Mouse (Mus musculus) lung, embryonic 15.5 days (tissue): Measurements from ENCODE around the gene Gm11555. TPM values are rescaled to one million over a fixed set of nuclear protein-coding genes. Genes with fewer than 3 reads are reported as not detected.
"Not testable (repeated sequence)": the region's sequence is repeated elsewhere in the genome, so short reads cannot be mapped to it uniquely, and the experiment has no call there.

Experiments
- ATAC-seq: fragments of 200-750 bp; cut with Nextera tagmentation; 2 replicates; pipeline ENCODE4 v1.8.0; 2017; ENCODE audit warnings: moderate number of reproducible peaks, borderline replicate concordance; ENCODE audit not compliant: low FRiP score, low TSS enrichment; ENCODE audit errors: extremely low read depth
- H3K27ac ChIP-seq: fragments of 300-500 bp; sonication (generic); 2 replicates; pipeline ENCODE4 v1.5.1; 2015; ENCODE audit warnings: moderate library complexity, mild to moderate bottlenecking, inconsistent platforms
- H3K27me3 ChIP-seq: fragments of 300-500 bp; sonication (generic); 2 replicates; pipeline ENCODE4 v1.6.1; 2015; ENCODE audit warnings: inconsistent platforms
- H3K36me3 ChIP-seq: fragments of 300-500 bp; sonication (generic); 2 replicates; pipeline ENCODE4 v1.6.1; 2015; ENCODE audit warnings: inconsistent platforms
- H3K4me1 ChIP-seq: fragments of 300-500 bp; sonication (generic); 2 replicates; pipeline ENCODE4 v1.6.1; 2015; ENCODE audit warnings: inconsistent platforms
- H3K4me2 ChIP-seq: fragments of 300-500 bp; sonication (generic); 2 replicates; pipeline ENCODE4 v1.6.1; 2015; ENCODE audit warnings: inconsistent platforms, mild to moderate bottlenecking, moderate library complexity
- H3K4me3 ChIP-seq: fragments of 300-500 bp; sonication (generic); 2 replicates; pipeline ENCODE4 v1.5.1; 2015; ENCODE audit warnings: mild to moderate bottlenecking, inconsistent platforms
- H3K9ac ChIP-seq: fragments of 300-500 bp; sonication (generic); 2 replicates; pipeline ENCODE4 v1.6.1; 2015; ENCODE audit warnings: inconsistent platforms
- H3K9me3 ChIP-seq: fragments of 300-500 bp; sonication (generic); 2 replicates; pipeline ENCODE4 v1.6.1; 2016; ENCODE audit warnings: inconsistent platforms
- whole genome bisulfite sequencing: fragments of 180-500 bp; shearing (Covaris S2); methylation state at CpG from one replicate; pipeline ENCODE4 v1.1.7; 2015; 5-methylcytosine and 5-hydroxymethylcytosine counted together
- polyA plus RNA-seq: library from polyadenylated mRNA; unstranded; fragments of >200 nt; fragmentation: Nextera tagmentation; extraction: Ambion mirVana; gene quantifications from 2 replicates; pipeline ENCODE4 v1.2.1, GENCODE M21; 2015

Gm11555 gene
- polyA plus RNA-seq, 1 experiment from 2014 or later = not detected

DNA sequence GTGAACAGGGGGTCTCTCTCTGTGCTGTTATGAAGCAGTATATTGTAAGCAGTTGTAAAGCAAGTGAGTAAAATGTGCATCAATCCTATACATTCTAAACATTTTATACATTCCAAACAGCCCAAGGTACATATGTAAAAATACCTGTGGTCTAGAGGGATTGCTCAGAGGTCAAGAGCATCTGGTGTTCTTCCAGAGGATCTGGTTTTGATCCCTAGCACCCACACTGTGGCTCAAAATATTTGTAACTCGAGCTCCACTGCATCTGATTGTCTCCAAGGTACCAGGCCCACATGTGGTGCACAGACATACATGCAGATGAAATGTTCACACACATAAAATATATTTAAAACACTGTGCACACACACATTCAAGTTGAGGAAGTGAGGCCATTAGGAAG is 9.1 kb downstream of the Gm11555 start:
- Histone ChIP-seq H3K4me2 (no peak overlapping the region), H3K36me3 (no peaks in the 10 kb centered on the region), H3K9ac (no peak overlapping the region), H3K4me1 (no peaks in the 10 kb centered on the region), H3K27ac (no peak overlapping the region), H3K9me3 (no peaks in the 10 kb centered on the region), H3K27me3 (no peaks in the 10 kb centered on the region), H3K4me3 (no peak overlapping the region)
- ATAC-seq = no peak
- WGBS = 7% methylated on average over 1 of the region's 1 CpGs

DNA sequence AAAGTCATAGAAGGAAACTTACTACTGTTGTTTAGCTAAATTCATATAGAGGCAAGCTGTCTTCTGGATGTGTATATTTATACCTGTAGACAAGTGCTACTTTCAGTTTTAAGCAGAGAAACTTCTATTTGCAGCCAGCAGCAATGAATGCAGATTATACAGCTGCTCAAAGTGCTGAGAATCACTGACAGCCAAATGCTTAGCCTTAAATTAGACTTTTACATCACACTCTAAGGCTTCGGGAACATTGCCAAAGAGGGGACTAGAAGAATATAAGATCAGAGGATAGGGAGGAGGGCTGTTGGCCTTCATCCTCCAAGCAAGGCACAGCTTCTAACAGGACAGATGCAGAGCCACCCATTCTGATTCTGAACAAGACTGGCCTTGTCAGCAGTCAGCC is 12.9 kb downstream of the Gm11555 start:
- H3K4me3 ChIP-seq = no peak overlapping the region
- H3K27me3 ChIP-seq = no peaks in the 10 kb centered on the region
- no peaks in the 10 kb centered on the region for H3K4me1 ChIP-seq
- WGBS = 63% methylated on average over 1 of the region's 1 CpGs
- no peaks in the 10 kb centered on the region for H3K36me3 ChIP-seq
- H3K4me2 ChIP-seq = no peak overlapping the region
- H3K9ac ChIP-seq = no peak overlapping the region
- H3K27ac ChIP-seq = no peak overlapping the region
- no peak for ATAC-seq
- H3K9me3 ChIP-seq = no peaks in the 10 kb centered on the region

DNA sequence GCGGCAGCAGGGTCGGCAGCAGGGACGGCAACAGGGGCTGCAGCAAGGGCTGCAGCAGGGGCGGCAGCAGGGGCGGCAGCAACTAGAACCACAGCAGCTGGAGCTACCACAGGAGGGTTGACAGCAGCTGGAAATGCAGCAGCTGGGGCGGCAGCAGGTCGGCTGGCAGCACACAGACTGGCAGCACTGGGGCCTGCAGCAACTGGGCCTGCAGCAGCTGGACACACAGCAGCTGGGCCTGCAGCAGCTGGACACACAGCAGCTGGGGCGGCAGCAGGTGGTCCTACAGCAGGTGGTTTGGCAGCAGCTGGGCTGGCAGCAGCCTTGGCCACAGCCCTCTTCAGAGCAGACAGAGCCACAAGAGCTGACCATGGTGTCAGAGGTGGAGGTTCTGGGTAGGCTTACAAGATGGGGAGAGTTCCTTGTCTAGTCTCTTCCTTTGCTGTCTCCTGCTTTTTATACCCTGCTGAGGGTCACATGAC is 15.3 kb downstream of the Gm11555 start, which contains the start of gene Krtap4-2:
Krtap4-2 (minus strand) TSS at position 432 of the 482 bp plus-strand sequence.
- Histone ChIP-seq H3K36me3 (no peaks in the 10 kb centered on the region), H3K27ac (no peak within 1 kb of the TSS), H3K27me3 (no peaks in the 10 kb centered on the region), H3K4me3 (no peak within 1 kb of the TSS), H3K9me3 (no peaks in the 10 kb centered on the region), H3K4me2 (no peak within 1 kb of the TSS), H3K9ac (no peak within 1 kb of the TSS), H3K4me1 (no peaks in the 10 kb centered on the region)
- ATAC-seq = no peak
- WGBS = 33% methylated on average over 8 of the region's 8 CpGs

DNA sequence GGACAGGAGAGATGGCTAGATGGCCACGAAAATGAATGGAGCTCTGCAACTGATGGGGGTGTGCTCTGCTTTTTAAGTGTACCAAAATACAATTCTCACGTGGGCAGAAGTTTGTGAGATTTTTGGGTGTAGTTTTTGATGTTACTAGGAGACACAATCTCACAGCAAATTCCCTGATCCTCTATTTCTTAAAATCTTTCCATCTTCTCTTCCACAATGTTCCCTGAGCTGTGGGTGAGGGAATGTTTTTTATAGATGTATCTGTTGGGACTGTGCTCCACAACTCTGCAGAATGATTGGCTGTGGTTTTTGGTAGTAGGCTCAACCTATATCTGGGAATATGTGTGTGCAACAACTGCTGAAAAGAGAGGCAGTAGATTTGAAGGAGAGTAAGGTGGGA is 16.7 kb downstream of the Gm11555 start:
- Histone ChIP-seq H3K27ac (no peak overlapping the region), H3K4me2 (no peak overlapping the region), H3K36me3 (no peaks in the 10 kb centered on the region), H3K4me3 (no peak overlapping the region), H3K4me1 (no peaks in the 10 kb centered on the region), H3K9ac (no peak overlapping the region), H3K9me3 (no peaks in the 10 kb centered on the region), H3K27me3 (no peaks in the 10 kb centered on the region)
- 57% methylated on average over 2 of the region's 2 CpGs for WGBS
- no peak for ATAC-seq

DNA sequence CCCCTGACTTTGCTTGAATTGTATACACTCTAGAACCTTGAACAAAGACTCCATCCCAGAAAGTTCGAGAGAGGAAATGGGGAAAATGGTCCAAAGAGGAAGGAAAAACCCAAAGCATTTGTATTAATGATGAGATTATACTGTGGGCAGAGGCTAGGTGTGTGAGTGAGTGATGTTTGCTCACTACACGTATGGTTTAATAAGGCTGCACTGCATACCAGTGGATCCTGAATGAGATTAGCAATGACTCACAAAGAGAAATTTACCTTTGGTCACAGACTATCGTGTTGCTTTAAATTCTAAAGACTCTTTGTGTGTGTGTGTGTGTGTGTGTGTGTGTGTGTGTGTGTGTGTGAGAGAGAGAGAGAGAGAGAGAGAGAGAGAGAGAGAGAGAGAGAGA is 19.1 kb downstream of the Gm11555 start:
- no peak for ATAC-seq
- 37% methylated on average over 3 of the region's 3 CpGs for WGBS
- no peaks in the 10 kb centered on the region for H3K36me3 ChIP-seq
- H3K4me1 ChIP-seq = no peaks in the 10 kb centered on the region
- H3K4me2 ChIP-seq = no peak overlapping the region
- no peaks in the 10 kb centered on the region for H3K9me3 ChIP-seq
- no peak overlapping the region for H3K4me3 ChIP-seq
- no peak overlapping the region for H3K9ac ChIP-seq
- no peaks in the 10 kb centered on the region for H3K27me3 ChIP-seq
- no peak overlapping the region for H3K27ac ChIP-seq

DNA sequence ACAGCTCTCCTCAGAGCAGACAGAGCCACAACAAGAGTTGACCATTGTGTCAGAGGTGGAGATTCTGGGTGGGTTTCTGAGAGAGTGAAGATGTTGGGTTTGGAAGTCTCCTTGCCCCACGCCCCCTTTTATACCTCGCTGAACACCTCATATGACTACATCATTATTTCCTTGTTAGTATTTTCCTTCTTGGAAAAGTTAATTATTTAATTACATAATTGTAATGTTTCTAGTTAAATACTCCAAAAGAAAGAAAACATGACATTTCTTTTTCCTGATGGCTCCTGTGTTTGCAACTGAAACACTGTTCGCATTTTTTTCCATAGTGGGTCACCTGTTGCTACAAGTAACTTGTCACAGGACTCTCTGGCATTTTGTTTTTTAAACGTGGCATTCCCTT is 21.9 kb downstream of the Gm11555 start, which contains the start of gene Krtap4-1:
Krtap4-1 (minus strand) TSS at position 101 of the 400 bp plus-strand sequence.
- 78% methylated on average over 4 of the region's 4 CpGs for WGBS
- Histone ChIP-seq H3K36me3 (no peaks in the 10 kb centered on the region), H3K4me1 (no peaks in the 10 kb centered on the region), H3K9ac (no peak within 1 kb of the TSS), H3K27ac (no peak within 1 kb of the TSS), H3K27me3 (no peaks in the 10 kb centered on the region), H3K9me3 (no peaks in the 10 kb centered on the region), H3K4me2 (no peak within 1 kb of the TSS), H3K4me3 (no peak within 1 kb of the TSS)
- no peak for ATAC-seq

DNA sequence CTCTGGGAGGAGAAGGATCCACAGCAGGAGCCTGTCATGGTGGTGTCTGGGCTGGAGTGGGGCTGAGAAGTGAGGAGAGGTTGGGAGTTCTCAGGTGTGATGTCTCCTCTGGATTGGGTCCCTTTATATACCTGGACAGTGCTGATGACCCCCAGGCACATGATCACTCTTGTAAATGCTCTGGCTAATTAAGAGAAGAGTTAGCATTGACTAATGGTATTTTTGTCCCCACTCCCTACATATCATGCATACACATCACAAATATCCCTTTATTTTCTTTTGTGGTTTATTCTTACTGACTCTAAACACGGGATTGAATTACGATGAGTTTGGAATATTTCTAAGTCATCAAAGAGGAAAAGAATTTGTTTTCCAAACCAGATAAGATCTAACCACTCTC is 29.7 kb downstream of the Gm11555 start, which contains the start of gene Gm11562:
Gm11562 (minus strand) TSS at position 101 of the 400 bp plus-strand sequence.
- no peak for ATAC-seq

DNA sequence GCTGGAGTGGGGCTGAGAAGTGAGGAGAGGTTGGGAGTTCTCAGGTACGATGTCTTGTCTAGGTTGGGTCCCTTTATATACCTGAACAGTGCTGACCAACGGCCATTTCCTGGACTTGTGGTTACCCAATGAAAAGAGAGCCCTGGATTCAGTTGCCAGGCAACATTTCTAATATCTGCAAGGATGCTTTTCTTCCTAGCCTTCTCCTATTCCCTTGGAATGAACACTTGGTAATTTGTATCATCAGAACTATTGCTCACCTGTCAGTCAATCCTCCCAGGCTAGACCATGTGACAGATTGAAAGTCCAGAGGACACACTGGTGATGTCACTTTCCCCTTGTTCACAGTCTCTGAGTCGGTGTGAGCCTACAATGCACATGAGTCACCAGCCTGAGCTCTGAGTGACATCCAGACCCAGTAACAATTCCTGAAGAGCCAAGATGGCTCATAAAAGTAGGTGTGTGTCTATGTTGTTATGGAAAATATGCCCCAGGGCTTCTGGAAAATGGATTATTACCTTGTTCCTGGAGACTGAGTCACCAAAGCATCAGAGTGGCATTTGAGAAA is 35.2 kb downstream of the Gm11555 start, which contains the start of gene Krtap2-4:
Krtap2-4 (minus strand) TSS at position 51 of the 568 bp plus-strand sequence.
- H3K4me1 ChIP-seq = no peaks in the 10 kb centered on the region
- ATAC-seq = no peak
- H3K36me3 ChIP-seq = no peaks in the 10 kb centered on the region
- 59% methylated on average over 3 of the region's 3 CpGs for WGBS
- no peak within 1 kb of the TSS for H3K4me2 ChIP-seq
- no peaks in the 10 kb centered on the region for H3K27me3 ChIP-seq
- H3K27ac ChIP-seq = no peak within 1 kb of the TSS
- no peak within 1 kb of the TSS for H3K4me3 ChIP-seq
- no peaks in the 10 kb centered on the region for H3K9me3 ChIP-seq
- H3K9ac ChIP-seq = no peak within 1 kb of the TSS

More for the DNA sequence above, 29.7 kb downstream of the Gm11555 start, which contains the start of gene Gm11562:
- Histone ChIP-seq H3K27me3 (no peaks in the 10 kb centered on the region), H3K36me3 (no peaks in the 10 kb centered on the region), H3K9me3 (no peaks in the 10 kb centered on the region), H3K27ac (no peak within 1 kb of the TSS), H3K4me1 (no peaks in the 10 kb centered on the region), H3K9ac (no peak within 1 kb of the TSS), H3K4me2 (no peak within 1 kb of the TSS), H3K4me3 (no peak within 1 kb of the TSS)
- 57% methylated on average over 2 of the region's 2 CpGs for WGBS

DNA sequence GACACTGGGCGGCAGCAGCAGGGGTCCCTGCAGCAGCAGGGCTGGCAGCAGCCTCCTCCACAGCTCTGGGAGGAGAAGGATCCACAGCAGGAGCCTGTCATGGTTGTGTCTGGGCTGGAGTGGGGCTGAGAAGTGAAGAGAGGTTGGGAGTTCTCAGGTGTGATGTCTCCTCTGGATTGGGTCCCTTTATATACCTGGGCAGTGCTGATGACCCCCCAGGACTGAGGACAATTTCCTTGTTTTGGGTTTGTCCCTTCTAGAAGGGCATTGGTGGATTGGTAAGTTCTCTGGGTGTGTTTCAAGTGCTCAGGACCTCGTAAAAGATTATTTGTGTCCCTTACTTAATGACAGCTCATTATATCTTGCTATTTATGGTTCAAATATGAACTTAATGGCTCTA is 39.9 kb downstream of the Gm11555 start, which contains the start of gene Gm11937:
Gm11937 (minus strand) TSS at position 101 of the 400 bp plus-strand sequence.
- 57% methylated on average over 1 of the region's 2 CpGs for WGBS
- not testable (repeated sequence) for ATAC-seq, H3K36me3 ChIP-seq, H3K4me1 ChIP-seq, H3K4me3 ChIP-seq, H3K27me3 ChIP-seq, H3K4me2 ChIP-seq, H3K9ac ChIP-seq, H3K27ac ChIP-seq, H3K9me3 ChIP-seq

DNA sequence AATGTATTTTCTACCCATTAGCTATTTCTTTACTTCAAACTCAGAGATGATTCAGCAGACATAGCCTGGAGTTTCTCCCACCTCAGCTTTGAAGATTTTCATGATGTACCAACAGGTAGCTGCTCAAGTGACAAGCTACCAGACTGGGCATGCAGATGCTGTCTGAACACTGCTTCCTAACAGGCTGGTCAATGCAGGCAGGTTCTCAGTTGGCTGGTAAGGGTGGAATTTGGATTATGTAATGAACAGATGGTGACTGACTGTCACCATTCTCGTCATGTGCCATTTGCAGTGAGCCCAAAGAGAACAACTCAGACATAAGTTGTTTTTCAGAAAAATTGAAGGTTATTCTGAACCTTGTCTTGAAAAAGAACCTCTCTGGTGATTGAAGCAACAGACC is 40.9 kb downstream of the Gm11555 start:
- H3K27me3 ChIP-seq = no peaks in the 10 kb centered on the region
- H3K4me1 ChIP-seq = no peaks in the 10 kb centered on the region
- no peak overlapping the region for H3K4me3 ChIP-seq
- no peaks in the 10 kb centered on the region for H3K9me3 ChIP-seq
- WGBS = 69% methylated on average over 1 of the region's 1 CpGs
- H3K9ac ChIP-seq = no peak overlapping the region
- H3K4me2 ChIP-seq = no peak overlapping the region
- H3K27ac ChIP-seq = no peak overlapping the region
- H3K36me3 ChIP-seq = no peaks in the 10 kb centered on the region
- ATAC-seq = no peak

DNA sequence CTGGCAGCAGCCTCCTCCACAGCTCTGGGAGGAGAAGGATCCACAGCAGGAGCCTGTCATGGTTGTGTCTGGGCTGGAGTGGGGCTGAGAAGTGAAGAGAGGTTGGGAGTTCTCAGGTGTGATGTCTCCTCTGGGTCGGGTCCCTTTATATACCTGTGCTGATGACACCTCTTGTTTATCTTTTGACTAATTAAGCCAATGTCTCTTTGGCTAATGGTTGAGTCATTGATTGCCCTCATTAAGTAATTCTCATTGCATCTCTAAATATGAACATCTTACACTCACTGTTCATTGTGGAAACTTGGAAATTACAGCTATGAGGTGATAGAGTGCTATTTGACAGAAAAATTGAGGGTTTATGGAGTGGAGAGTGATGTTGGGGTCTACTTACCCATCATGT is 46.8 kb downstream of the Gm11555 start, which contains the start of gene Gm11938:
Gm11938 (minus strand) TSS at position 101 of the 400 bp plus-strand sequence.
- not testable (repeated sequence) for H3K27ac ChIP-seq, H3K9ac ChIP-seq, H3K9me3 ChIP-seq, H3K4me3 ChIP-seq, H3K4me2 ChIP-seq, ATAC-seq, H3K27me3 ChIP-seq, H3K36me3 ChIP-seq, H3K4me1 ChIP-seq
- WGBS = 63% methylated on average over 1 of the region's 1 CpGs
